Mouse (Mus musculus) cerebellum, adult 11-12 months (tissue): ENCODE measurements around the gene Smg7.
A peak's percentile ranks its signal among the peaks of the same experiment; 100 is the strongest.

Experiments used
- DNase-seq: peaks from one replicate; pipeline ENCODE4 v3.0.0; 2022

The Smg7 gene

DNA sequence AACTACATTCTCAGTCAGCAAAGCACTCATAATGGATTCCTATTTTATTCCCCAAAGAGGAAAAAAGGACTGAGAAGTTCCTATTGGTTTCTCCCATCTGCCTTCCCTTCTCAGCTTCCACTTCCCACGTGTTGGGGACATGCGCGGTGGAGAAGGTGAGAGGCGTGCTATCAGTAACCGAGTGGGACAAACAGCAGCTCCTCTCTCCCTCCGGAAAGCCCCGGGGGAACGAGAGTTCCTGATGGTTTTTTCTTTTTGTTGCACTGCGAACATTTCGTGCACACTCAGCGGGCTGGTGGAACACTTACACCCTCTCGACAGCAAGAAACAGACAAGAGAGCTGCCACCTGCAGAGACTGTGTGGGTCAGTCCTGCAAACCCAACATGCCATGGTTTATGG lies 63.6 kb downstream of the Smg7 start:
- no peak for DNase-seq

GRCm38 (mm10) chr1:152838026-152838702 lies 64.3 kb downstream of the Smg7 start:
- DNase-seq = no peak

- no peak for DNase-seq
These were observed 67.4 kb downstream of the Smg7 start for GRCm38 (mm10) chr1:152835061-152835460.

- DNase-seq = no peak
These were observed 70.1 kb downstream of the Smg7 start for GRCm38 (mm10) chr1:152832316-152832715.

DNA sequence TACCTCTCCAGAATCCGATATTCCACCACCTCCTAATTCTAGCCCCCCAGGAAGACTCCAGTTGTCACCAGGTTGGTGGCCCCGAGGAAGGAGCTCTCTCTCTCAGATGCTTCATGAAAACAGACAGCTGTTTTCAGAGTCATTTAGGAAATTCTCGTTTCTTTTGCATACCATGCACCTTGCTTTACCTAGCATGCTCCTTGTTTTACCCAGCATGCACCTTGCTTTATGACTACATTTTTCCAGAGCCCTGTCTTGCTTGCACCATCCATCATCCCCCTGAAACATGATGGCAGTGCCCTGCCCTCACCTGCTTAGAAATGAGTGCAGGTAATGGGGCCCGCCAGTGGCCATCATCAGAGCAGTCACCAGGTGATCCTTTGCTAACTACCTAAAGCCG lies 70.8 kb downstream of the Smg7 start:
- no peak for DNase-seq

GRCm38 (mm10) chr1:152831003-152831402 lies 71.4 kb downstream of the Smg7 start:
- no peak for DNase-seq

GRCm38 (mm10) chr1:152830054-152830453 lies 72.4 kb downstream of the Smg7 start:
- no peak for DNase-seq

- DNase-seq = no peak
These were observed 73.7 kb downstream of the Smg7 start for GRCm38 (mm10) chr1:152828637-152829355.

- no peak for DNase-seq
These were observed 74.3 kb downstream of the Smg7 start for GRCm38 (mm10) chr1:152828168-152828567.

GRCm38 (mm10) chr1:152826446-152826845 lies 76.0 kb downstream of the Smg7 start:
- no peak for DNase-seq

DNA sequence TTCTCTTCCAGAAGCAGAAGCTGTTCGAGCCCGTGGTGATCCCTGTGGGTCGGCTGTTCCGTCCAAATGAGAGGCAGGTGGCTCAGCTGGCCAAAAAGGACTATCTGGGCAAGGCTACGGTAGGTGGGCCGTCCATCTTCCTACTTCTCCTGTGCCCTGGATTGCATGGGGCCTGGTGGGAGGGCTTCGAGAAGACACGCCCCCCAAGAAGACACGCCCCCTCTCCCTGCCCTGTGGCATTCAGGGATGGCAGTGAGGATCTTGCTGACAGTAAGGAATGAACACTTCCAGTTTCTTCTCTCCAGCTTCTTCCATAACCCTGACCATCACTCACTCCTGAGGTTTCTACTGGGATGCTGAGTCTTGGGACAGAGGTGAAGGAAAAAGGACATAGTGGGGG lies 78.2 kb downstream of the Smg7 start:
- no peak for DNase-seq

DNA sequence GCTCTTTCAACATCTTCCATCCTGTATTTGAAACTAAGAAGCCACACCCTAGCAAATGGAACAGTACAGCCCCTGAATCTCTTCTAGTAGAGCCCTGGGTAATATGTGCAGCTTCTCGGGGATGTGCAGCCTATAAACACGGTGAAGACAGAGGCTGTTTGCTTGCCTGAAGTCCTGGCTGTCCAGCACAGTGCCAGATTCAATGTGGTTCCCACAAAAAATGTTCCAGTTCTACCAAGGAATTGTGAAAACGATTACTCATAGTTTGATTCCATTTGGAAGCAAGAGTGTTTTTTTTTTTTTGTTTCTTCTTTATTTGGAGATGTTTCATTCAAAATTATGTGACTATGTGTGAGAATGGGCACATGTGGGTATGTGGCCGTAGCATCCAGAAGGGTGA lies 80.7 kb downstream of the Smg7 start:
- no peak for DNase-seq

DNA sequence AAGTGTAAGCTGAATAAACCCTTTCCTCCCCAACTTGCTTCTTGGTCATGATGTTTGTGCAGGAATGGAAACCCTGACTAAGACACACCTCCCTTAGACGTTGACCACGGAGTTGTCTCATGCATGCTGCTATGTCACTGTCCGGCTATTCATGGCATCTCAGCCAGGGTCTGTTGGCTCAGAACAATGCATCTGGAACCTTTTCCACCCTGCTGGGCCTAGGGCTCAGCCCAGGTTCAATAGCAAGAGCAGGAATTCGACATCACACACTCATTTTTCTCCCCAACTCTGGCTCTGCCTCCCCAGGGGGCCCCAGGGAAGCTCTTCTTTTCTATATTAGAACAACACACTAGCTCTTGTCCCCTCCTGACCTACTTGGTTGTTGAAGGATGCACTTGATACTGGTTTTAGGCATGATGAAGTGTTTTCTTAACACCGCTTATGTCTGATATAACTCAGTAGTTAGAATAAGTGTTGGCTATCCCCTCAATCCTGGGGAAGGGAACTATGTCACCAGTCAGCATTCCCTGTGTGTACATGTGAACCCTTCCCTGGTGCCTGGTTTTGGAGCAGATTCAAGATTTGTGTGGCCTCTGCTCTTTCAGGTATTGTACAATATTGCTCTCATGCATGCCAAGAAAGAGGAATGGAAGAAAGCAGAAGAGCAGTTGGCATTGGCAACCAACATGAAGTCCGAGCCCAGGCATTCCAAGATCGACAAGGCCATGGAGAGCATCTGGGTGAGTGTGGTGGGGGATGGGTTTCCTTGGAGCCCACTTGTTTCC lies 81.3 kb downstream of the Smg7 start:
- DNase-seq = no peak

DNA sequence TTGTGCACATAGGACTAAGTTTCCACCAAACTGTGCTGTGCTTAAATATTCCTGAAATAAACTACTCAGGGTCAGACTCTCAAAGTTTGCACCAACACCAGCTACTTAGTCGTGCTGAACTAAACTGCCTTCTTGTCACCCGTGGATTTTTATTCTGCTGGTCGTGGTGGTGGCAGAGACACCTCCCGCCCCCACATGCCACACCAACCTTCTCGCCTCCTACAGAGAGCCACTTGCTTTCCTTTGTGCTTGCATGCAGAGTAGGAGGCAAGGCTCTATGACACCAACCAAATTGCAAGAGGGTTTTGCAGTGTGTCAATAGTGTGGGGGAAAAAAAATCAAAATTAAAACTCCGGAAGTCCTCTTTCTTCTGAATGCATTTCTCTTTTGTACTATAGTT lies 82.9 kb downstream of the Smg7 start:
- DNase-seq = no peak

DNA sequence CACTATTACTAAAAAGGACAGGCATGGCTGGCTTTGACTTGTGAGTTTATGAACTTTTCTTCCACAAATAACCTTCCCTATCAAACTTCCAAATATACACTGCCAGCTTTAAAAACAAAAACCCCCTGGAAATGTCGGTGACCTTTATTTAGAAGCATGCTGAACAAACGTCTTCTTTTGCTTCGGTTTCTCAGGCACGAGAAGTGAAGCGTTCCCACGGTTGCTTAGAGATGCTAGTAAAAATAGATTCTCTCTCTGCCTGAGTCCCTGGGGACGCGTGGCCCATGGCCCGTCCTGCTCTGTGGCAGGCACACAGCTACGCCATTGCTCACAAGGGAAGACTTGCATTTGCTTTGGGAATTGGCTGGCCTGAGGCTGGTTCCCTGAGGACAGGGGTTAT lies 84.7 kb downstream of the Smg7 start:
- DNase-seq = no peak

DNA sequence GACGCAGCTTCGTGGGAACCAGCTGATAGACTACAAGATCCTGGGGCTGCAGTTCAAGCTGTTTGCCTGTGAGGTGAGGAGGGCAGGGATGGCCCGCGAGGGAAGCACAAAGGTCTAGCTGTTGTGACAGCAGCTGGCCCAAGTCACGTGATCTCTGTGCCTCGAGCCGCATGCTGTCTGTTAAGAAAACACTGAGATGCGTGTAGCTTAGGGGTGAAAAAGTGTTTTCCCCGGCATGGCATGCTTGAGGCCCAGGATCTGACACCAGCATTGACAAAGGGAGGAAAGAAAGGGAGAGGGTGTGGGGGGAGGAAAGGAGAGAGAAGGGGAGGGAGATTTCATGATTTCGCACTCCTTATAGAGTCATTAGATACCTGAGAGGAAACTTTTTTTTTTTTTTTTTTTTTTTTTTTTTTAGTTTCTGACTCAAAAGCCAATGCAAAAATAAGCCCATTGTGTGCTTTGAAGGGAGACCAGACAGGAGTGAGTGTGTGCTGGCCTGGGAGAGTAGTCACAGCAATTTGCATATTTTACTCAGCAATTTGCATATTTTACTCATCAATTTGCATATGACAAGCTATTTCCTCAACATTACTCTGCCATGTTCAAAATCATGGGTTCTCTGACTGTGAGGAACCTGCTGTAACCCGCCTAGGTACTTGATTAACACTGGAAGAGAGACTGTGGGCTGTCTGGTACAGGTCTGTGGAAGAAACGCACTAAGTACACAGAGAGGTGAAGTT lies 85.2 kb downstream of the Smg7 start:
- DNase-seq = no peak

- DNase-seq = peak; percentile 21
These were observed 87.2 kb downstream of the Smg7 start for GRCm38 (mm10) chr1:152815265-152815701.

DNA sequence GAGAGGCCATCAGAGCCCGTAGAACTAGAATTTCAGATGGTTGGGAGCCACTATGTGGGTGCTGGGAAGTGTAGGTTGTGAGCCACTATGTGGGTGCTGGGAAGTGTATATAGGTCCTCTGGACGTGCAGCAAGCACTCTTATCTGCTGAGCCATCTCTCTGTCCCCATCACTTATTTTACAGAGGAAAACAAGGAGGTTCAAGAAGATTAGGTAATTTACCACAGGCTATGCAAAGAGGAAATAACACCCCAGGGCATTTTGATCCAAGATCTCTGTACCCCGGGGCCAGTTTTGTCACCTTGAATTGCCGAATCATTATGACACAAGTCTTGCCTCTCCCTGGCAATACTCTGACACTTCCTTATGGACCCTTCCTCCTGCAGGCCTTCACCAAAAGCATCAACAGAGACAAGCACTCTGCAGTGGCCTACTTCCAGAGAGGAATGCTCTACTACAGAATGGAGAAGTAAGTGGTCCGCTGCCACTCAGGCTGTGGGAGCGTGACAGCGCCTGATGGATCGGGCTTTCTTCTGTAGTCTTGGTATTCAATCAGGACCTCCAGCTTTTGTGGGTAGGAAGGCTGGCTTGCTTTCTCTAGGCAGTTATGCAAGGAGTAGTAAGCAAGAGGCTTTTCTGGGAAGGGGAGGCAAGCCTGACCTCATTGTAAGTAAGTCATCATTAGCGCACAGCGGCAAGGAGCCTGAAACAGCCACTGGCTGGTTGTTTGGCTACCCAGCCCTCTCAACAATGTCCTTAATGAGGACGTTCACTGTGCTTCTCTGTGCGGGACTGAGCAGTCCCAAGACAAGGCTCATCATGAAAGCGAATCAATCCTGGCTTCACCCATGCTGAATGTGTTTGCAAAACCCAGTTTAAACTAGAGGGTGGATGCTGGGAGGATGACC lies 91.7 kb downstream of the Smg7 start:
- no peak for DNase-seq

DNA sequence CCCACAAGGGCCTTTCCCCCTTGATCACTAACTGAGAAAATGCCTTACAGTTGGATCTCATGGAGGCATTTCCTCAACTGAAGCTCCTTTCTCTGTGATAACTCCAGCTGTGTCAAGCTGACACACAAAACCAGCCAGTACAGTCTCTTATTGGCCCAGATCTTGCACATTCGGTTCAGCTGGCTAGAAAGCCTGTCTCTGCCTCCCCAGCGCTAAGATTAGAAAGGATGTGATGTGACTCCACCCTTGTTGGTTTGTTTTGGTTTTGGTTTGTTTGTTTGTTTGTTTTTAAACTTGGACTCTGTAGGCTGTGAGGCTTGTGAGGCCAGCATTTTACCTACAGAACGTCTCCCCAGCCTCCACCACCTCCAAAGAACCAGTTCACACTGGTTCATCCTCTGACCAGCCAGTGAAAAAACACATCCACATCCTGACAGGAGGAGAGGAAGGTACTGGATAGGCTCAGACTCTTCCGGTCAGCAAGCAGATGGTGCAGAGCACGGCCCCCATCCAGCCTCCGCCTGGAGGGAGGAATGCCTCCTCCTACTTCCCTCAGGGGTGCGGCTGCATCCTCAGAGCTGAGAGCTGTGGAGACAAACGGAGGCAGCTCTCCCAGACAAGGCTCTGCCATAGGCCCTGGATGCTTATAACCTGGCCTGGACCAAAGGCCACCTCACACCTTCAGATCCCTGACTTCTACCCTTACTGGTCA lies 92.7 kb downstream of the Smg7 start:
- no peak for DNase-seq

DNA sequence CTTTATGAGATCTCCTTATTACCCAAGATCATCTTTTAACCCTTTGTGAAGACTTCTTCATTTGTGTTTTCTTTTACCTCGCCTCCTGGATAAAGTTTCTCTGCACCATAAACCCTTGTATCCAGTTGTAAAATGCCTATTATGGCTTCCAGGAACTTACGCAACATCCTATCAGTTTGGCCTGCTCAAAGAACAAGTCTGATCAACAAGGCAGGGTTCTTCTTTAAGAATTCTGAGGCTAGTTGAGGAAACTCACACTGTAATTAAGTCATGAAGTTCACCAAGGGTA lies 94.1 kb downstream of the Smg7 start:
- no peak for DNase-seq

DNA sequence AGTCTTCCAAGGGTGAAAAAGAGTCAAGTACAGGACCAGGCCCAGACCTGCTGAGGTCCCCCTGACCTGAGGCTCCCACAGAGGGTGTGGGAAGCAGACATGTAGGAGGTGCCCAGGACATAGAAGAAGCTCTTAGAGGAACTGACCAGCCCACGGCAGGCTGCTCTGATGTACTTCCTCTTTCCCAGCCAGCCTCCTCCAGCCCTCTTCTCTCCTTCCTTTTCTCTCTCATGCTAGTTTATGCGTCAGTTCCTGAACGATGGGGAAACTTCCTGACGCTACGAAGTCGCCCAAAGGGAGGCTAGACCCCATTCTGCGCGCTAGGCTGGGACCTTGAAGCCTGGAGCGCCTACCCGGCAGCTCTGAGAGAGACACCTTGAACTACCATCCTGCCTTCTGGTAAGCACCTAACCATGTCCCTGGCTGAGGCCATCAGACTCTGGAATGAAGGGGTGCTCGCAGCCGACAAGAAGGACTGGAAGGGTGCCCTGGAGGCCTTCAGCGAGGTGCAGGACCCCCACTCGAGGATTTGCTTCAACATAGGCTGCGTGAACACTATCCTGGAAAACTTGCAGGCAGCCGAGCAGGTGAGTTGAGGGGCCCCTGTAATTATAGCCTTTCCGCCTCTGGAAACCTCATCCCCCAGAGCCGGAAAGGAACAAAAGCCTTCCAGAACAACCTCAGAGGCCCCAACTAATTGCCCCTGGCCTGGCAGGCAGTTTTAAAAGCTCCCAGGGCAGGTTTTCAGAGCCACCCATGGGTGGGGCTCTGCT lies 94.6 kb downstream of the Smg7 start:
- DNase-seq = no peak
